Mouse (Mus musculus): Measurements from ENCODE around the gene Gzmn.
"Not testable (repeated sequence)": the region's sequence is repeated elsewhere in the genome, so short reads cannot be mapped to it uniquely, and the experiment has no call there.

Gene Gzmn

GRCm38 (mm10) chr14:56174499-56174898 is at the start of gene Gzmn:
Gene Gzmn, minus strand, starts transcription at chr14:56174599.
- DNase-seq (ENCODE audit: low spot score), result no peak

- no peak for DNase-seq (ENCODE audit: low spot score)
Observed at GRCm38 (mm10) chr14:56211317-56211716, 36.9 kb upstream of the Gzmn start, which contains the start of gene Gzmf. Gene Gzmf, minus strand, starts transcription at chr14:56211417.

GRCm38 (mm10) chr14:56205613-56206012 is 31.2 kb upstream of the Gzmn start:
- no peak for DNase-seq (ENCODE audit: low spot score)

GRCm38 (mm10) chr14:56205021-56205420 is 30.6 kb upstream of the Gzmn start:
- DNase-seq (ENCODE audit: low spot score), result not testable (repeated sequence)

- DNase-seq (ENCODE audit: low spot score), result peak; percentile 33
Observed at GRCm38 (mm10) chr14:56203975-56204374, 29.6 kb upstream of the Gzmn start.

GRCm38 (mm10) chr14:56186946-56187345 is 12.5 kb upstream of the Gzmn start:
- no peak for DNase-seq (ENCODE audit: low spot score)

- no peak for DNase-seq (ENCODE audit: low spot score)
Observed at GRCm38 (mm10) chr14:56186521-56186920, 12.1 kb upstream of the Gzmn start.

GRCm38 (mm10) chr14:56177651-56178050 is 3.3 kb upstream of the Gzmn start:
- DNase-seq (ENCODE audit: low spot score), result not testable (repeated sequence)

- DNase-seq (ENCODE audit: low spot score), result peak; percentile 46
Observed at GRCm38 (mm10) chr14:56173396-56173795, 1.0 kb downstream of the Gzmn start.

GRCm38 (mm10) chr14:56172744-56173143 is 1.7 kb downstream of the Gzmn start:
- no peak for DNase-seq (ENCODE audit: low spot score)

- DNase-seq (ENCODE audit: low spot score), result no peak
Observed at GRCm38 (mm10) chr14:56168009-56168408, 6.4 kb downstream of the Gzmn start.

GRCm38 (mm10) chr14:56162109-56162508 is 12.3 kb downstream of the Gzmn start:
- DNase-seq (ENCODE audit: low spot score), result no peak

- DNase-seq (ENCODE audit: low spot score), result not testable (repeated sequence)
Observed at GRCm38 (mm10) chr14:56159479-56159878, 14.9 kb downstream of the Gzmn start, which contains the start of gene Gzmg. Gene Gzmg, minus strand, starts transcription at chr14:56159579.

- no peak for DNase-seq (ENCODE audit: low spot score)
Observed at GRCm38 (mm10) chr14:56155340-56155739, 19.1 kb downstream of the Gzmn start.

GRCm38 (mm10) chr14:56133675-56134074 is 40.7 kb downstream of the Gzmn start:
- not testable (repeated sequence) for DNase-seq (ENCODE audit: low spot score)

GRCm38 (mm10) chr14:56132508-56132907 is 41.9 kb downstream of the Gzmn start, which contains the start of gene Gzmd:
Gene Gzmd, minus strand, starts transcription at chr14:56132608.
- not testable (repeated sequence) for DNase-seq (ENCODE audit: low spot score)

GRCm38 (mm10) chr14:56128341-56128740 is 46.1 kb downstream of the Gzmn start:
- no peak for DNase-seq (ENCODE audit: low spot score)

- DNase-seq (ENCODE audit: low spot score), result no peak
Observed at GRCm38 (mm10) chr14:56123516-56123915, 50.9 kb downstream of the Gzmn start.

- DNase-seq (ENCODE audit: low spot score), result no peak
Observed at GRCm38 (mm10) chr14:56120525-56120924, 53.9 kb downstream of the Gzmn start, which contains the start of gene Gzme. Gene Gzme, minus strand, starts transcription at chr14:56120625.

Data from layer of hippocampus, adult 9-10 months (tissue).